Mouse (Mus musculus): Measurements from ENCODE around the gene Fgfr2. TPM values are rescaled to one million over a fixed set of nuclear protein-coding genes. Genes with fewer than 3 reads are reported as not detected.
"Not testable (repeated sequence)": the region's sequence is repeated elsewhere in the genome, so short reads cannot be mapped to it uniquely, and the experiment has no call there.

Fgfr2 gene
- polyA plus RNA-seq, 1 experiment: 52.3 TPM

DNA sequence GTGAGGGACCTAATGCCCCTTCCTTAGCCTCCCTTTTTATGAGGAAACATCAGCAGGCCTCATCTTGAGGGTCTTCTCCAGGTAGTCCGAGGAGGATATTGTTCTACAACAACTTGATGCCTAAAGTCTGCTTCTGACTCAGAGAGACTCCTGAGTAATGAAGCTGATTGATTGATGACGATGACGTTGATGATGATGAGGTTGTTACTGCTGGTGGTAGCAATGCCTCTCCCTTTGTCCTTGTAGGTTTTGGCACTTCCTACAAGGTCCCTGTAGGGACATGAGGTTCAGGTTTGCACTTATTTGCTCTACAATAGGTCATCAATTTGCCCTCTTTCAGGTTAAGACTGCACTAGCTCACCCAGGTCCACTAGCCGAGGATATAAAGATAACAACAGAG, 2977.9 kb downstream of the Fgfr2 start:
- no peak for DNase-seq (ENCODE audit: low read depth)
- TF ChIP-seq POLR2A (IDR thresholded peaks at IDR 0.05; ENCODE audit: borderline replicate concordance, extremely low read depth, insufficient read depth, insufficient read length, poor library complexity, severe bottlenecking): no peak
- no peak for TF ChIP-seq CTCF (IDR thresholded peaks at IDR 0.05; ENCODE audit: borderline replicate concordance, extremely low read depth, insufficient read depth, insufficient read length)

DNA sequence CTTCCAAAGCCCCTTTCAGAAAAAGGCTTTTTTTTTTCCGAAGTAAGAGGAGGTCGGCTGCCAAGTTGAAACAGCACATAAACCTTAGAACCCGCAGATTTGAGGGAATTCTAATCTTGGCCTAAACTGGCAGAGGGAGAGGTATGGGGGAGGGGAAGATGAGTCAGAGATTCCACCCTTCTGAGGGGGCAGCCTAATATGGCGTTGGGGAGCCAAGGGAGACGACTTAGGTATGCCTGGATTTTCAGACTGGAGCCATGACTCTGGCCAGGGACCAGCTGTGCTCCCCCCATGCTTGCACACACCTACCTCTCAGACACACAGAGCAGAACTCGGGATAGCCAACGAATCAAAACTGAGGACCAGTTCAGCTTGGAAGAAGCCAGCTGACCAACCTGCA, 2979.8 kb downstream of the Fgfr2 start:
- DNase-seq (ENCODE audit: low read depth): no peak
- TF ChIP-seq POLR2A (IDR thresholded peaks at IDR 0.05; ENCODE audit: borderline replicate concordance, extremely low read depth, insufficient read depth, insufficient read length, poor library complexity, severe bottlenecking) (no peak), CTCF (IDR thresholded peaks at IDR 0.05; ENCODE audit: borderline replicate concordance, extremely low read depth, insufficient read depth, insufficient read length) (no peak)

DNA sequence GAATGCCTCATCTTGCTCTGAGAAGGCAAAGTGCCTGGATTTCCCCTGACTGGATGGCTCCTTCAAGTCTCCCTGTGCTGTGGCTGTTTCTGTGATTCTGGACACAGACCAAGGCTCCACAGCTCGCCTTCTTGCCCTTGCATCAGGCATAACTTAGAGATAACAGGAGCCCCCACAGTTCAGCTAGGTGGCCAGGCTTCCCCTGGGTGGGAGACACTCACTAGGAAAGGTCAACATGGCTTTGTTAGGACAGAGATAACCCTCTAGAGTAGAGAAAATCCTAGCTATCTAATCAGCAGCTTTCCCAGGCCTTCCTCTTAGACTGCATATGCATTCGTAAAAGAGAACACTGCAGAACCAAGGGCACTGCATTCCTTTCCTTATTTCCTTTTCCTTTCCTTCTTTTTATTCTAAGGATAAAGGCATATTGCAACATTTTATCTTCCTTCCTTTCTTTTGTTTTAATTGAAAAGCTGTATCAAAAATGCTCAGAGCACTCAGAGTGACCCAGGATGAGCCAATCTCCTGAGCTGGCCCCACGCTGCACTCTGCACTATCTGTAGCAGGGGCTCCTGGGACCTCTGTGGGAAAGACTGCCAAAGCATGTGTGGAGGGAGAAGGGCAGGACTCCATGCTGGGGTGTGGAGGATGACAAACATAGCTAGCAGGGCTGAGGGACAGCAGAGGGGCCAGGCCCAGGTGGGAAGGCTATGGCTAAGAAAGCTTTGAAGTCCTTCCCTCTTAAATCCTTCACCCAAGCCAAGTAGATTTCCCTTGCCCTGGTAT, 2981.9 kb downstream of the Fgfr2 start:
- DNase-seq (ENCODE audit: low read depth): no peak

DNA sequence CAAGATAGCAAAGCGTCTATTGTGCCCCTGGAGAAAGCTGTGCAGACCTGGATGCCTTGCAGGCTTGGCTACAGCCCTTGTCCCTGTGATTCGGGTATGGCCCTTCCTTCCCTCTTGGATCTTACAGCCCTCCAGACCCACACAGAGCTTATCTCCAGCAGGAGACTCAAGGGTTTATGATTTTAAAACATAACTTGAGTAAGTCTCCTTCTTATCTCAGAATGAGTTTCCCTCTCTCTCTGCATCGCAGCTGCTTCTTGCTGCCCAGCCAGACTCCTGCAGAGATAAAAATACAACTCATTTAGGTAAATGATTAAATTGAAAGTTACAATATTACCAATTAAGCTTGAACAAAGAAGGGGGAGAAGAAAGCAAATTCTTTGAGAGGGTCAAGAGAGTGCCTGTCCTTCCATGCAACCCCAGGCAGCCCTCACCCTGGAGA, 2988.2 kb downstream of the Fgfr2 start:
- TF ChIP-seq CTCF (IDR thresholded peaks at IDR 0.05; ENCODE audit: borderline replicate concordance, extremely low read depth, insufficient read depth, insufficient read length) (no peak), POLR2A (IDR thresholded peaks at IDR 0.05; ENCODE audit: borderline replicate concordance, extremely low read depth, insufficient read depth, insufficient read length, poor library complexity, severe bottlenecking) (no peak)

More for the DNA sequence above, 2981.9 kb downstream of the Fgfr2 start:
- no peak for TF ChIP-seq CTCF (IDR thresholded peaks at IDR 0.05; ENCODE audit: borderline replicate concordance, extremely low read depth, insufficient read depth, insufficient read length)
- TF ChIP-seq POLR2A (IDR thresholded peaks at IDR 0.05; ENCODE audit: borderline replicate concordance, extremely low read depth, insufficient read depth, insufficient read length, poor library complexity, severe bottlenecking): no peak

DNA sequence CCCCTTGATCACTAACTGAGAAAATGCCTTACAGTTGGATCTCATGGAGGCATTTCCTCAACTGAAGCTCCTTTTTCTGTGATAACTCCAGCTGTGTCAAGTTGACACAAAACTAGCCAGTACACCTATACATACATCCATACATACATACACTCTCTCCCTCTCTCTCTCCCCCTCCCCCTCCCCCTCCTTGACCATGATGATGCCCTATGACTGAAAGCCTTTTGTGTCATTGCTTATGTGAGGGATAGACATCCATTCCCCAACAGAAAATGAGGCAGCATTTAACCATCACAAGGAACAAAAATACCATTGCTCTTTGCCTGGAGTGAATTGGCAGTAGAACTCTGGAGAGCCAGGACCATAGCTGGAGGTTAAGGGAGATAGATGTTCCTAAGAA, 2988.7 kb downstream of the Fgfr2 start:
- not testable (repeated sequence) for DNase-seq (ENCODE audit: low read depth)

More for the DNA sequence above, 2988.2 kb downstream of the Fgfr2 start:
- no peak for DNase-seq (ENCODE audit: low read depth)

DNA sequence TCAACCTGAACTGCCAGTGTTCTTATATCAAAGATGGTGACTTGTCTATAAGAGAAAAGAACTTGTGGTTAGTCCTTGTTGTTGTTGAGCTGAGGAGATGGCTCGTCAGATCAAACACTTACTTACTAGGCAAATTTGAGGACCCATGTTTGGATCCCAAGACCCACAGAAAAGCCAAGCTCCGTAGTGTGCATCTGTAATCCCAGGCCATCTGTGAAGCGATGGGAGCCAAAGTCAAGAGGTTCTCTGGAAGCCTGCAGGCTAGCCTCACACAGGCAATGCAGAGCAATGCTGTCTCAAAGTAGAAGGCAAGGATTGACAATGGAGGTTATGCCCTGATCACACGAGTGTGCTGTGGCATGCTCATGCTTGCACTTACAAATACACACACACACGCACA, 2992.9 kb downstream of the Fgfr2 start:
- TF ChIP-seq CTCF (IDR thresholded peaks at IDR 0.05; ENCODE audit: borderline replicate concordance, extremely low read depth, insufficient read depth, insufficient read length): no peak
- no peak for TF ChIP-seq POLR2A (IDR thresholded peaks at IDR 0.05; ENCODE audit: borderline replicate concordance, extremely low read depth, insufficient read depth, insufficient read length, poor library complexity, severe bottlenecking)
- peak; percentile 53 for DNase-seq (ENCODE audit: low read depth)

DNA sequence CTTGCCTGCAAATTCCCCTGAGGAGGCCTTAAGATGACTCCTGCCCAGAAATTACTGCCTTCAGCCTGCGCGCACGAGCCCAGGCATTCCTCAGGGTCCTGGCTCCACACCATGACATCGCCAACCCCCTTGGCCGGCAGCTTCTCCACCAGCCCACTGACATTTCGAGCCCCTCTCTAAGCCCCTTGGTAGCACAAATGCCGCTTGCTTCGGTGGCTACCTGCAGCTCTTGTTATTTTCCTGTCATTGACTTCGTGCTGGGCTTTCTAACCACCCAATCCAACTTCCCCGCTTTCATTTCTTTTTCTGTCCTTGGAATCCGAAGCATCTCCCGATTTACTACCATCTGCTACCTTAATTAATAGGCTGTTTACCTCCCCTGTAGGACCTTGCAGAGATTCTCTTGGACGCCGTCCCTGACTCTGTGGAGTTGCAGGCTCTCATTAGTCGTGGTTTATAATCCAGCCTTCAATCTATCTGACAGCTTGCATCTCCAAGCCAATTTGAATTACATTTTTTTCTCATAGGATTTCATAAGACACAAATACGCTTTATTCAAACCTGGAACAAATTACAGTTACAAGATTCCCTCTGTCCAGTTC, 2993.7 kb downstream of the Fgfr2 start:
- no peak for TF ChIP-seq POLR2A (IDR thresholded peaks at IDR 0.05; ENCODE audit: borderline replicate concordance, extremely low read depth, insufficient read depth, insufficient read length, poor library complexity, severe bottlenecking)
- no peak for TF ChIP-seq CTCF (IDR thresholded peaks at IDR 0.05; ENCODE audit: borderline replicate concordance, extremely low read depth, insufficient read depth, insufficient read length)
- peak; percentile 92 for DNase-seq (ENCODE audit: low read depth)

DNA sequence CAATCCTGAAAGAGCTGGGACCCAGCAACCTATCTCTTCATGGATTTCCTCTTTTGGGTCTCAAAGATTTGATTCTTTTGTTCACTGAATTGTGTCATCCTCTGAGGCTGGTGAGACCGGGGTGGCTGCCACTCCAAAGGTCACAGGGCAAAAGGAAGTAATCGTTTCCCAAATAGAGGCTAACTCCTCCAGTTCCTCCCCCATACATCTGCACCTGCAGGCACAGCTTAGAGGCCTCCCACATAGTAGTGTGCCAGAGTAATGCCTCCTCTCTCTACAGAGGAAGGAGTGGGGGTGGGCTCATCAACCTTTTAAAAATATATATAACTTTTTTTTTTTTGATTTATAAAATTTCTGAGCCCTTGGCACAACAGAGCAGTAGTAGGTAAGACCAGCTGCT, 3001.6 kb downstream of the Fgfr2 start:
- DNase-seq (ENCODE audit: low read depth): no peak
- TF ChIP-seq POLR2A (IDR thresholded peaks at IDR 0.05; ENCODE audit: borderline replicate concordance, extremely low read depth, insufficient read depth, insufficient read length, poor library complexity, severe bottlenecking): no peak
- TF ChIP-seq CTCF (IDR thresholded peaks at IDR 0.05; ENCODE audit: borderline replicate concordance, extremely low read depth, insufficient read depth, insufficient read length): no peak

DNA sequence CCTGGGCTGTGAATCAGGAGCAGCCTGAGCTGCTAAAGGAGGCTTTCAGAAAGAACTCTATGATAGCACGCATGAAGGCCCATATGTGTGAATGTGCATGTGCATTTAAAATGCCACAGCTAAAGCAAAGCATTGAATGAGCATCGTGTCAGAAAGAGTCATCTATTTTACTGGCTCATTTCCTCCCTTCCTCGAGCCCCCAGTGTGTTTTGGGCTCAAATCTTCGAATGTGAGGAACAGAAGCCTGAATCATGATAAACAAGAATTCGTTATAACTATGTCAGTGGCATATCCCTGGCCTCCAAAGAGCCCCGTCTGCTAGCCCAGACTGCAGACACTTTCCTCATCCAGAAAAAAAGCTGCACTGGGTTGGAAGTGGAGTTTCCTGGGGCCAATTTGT, 3003.7 kb downstream of the Fgfr2 start:
- TF ChIP-seq CTCF (IDR thresholded peaks at IDR 0.05; ENCODE audit: borderline replicate concordance, extremely low read depth, insufficient read depth, insufficient read length) (no peak), POLR2A (IDR thresholded peaks at IDR 0.05; ENCODE audit: borderline replicate concordance, extremely low read depth, insufficient read depth, insufficient read length, poor library complexity, severe bottlenecking) (no peak)
- peak; percentile 67 for DNase-seq (ENCODE audit: low read depth)

DNA sequence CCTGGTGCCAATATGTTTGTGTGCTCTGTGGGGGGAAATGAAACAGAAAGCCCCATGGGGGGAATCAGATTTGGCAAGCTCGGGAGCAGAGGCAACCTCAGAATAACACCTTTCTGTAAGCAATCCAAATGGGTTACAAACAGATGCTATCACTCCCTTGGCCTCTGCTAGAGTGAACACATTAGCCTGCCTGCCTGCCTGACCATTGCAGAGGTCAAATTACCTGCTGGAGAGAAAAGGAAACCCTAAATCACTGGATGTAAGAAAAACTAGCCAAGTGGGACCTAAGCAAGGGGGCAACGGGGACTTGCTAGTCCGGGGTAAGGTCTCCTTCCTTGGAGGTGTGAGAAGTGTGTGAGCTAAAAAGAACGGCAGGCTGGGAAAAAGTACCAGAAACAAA, 3004.4 kb downstream of the Fgfr2 start:
- no peak for DNase-seq (ENCODE audit: low read depth)
- no peak for TF ChIP-seq CTCF (IDR thresholded peaks at IDR 0.05; ENCODE audit: borderline replicate concordance, extremely low read depth, insufficient read depth, insufficient read length)
- TF ChIP-seq POLR2A (IDR thresholded peaks at IDR 0.05; ENCODE audit: borderline replicate concordance, extremely low read depth, insufficient read depth, insufficient read length, poor library complexity, severe bottlenecking): no peak

DNA sequence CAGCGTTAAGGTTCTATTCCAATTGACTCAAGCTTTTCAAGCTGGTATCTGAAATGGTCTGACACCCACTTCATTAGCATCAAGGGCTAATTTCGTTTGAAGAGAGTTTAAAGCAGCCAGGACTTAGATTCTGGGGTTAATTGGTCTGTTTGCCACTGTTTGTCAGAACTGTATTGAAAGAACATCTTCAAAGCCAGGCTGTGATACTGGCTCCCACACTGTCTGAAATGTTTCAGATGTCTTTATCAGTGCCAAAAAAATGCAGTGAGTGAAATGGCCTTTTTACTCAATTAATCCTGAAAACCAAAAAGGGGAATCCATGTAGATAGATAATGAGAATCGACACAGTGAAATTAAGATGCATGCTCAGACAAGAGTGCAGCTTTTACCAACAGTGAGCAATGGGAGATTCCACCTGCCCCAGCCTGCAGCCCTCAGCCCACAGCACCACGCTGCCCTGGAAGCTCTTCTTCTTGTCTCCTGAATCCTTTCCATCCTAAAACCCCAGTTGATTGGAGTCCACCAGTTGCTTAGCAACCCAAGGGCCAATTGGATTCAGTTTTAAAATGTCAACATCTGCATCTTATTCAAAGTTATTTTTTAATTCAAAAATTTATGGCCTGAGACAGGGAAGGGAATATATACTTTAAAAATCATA, 3005.6 kb downstream of the Fgfr2 start:
- no peak for TF ChIP-seq POLR2A (IDR thresholded peaks at IDR 0.05; ENCODE audit: borderline replicate concordance, extremely low read depth, insufficient read depth, insufficient read length, poor library complexity, severe bottlenecking)
- TF ChIP-seq CTCF (IDR thresholded peaks at IDR 0.05; ENCODE audit: borderline replicate concordance, extremely low read depth, insufficient read depth, insufficient read length): no peak
- DNase-seq (ENCODE audit: low read depth): peak; percentile 81

Measured in brain, embryonic 14.5 days (tissue).